Mouse (Mus musculus) lung, adult 2 months (tissue): ENCODE data around the gene Elovl5.

Experiments used
- CTCF ChIP-seq: fragments of 200-500 bp; IDR thresholded peaks from 2 replicates; pipeline ENCODE4 v1.5.1; 2011; ENCODE audit warnings: mild to moderate bottlenecking, low read length, control low read depth; ENCODE audit not compliant: insufficient read depth
- POLR2A ChIP-seq: fragments of 200-500 bp; IDR thresholded peaks from 2 replicates; pipeline ENCODE4 v1.6.1; 2011; ENCODE audit warnings: low read depth, mild to moderate bottlenecking, control low read depth, low read length, borderline replicate concordance; ENCODE audit errors: extremely low read depth

- TF ChIP-seq POLR2A (no peak), CTCF (no peak)
These were observed 4.4 kb downstream of the Elovl5 start for GRCm38 (mm10) chr9:77921366-77922260.
